Mouse (Mus musculus): ENCODE measurements around the gene Cox4i2. TPM values are rescaled to one million over a fixed set of nuclear protein-coding genes. Genes with fewer than 3 reads are reported as not detected.

The Cox4i2 gene
- 1.9 and 3.6 TPM in 2 replicates for polyA plus RNA-seq (2012)

GRCm38 (mm10) chr2:152753944-152754711, at the start of gene Cox4i2:
Cox4i2 (plus strand) TSS chr2:152754173.

GRCm38 (mm10) chr2:152736090-152736601, 17.8 kb upstream of the Cox4i2 start, which contains the start of gene Id1:
Id1 (plus strand) TSS chr2:152736251.

Other genes with a start within 250 kb of the Cox4i2 start
- not detected in 2 replicates for gene Defb26, start 242.5 kb upstream of the Cox4i2 start, polyA plus RNA-seq (2012)
- not detected in 2 replicates for gene Defb28, start 235.9 kb upstream of the Cox4i2 start, polyA plus RNA-seq (2012)
- gene Defb29, start 214.1 kb upstream of the Cox4i2 start, polyA plus RNA-seq (2012): not detected in 2 replicates
- gene Gm17416, start 184.8 kb upstream of the Cox4i2 start, polyA plus RNA-seq (2012): not detected in 2 replicates
- not detected in 2 replicates for gene Defb21, start 181.4 kb upstream of the Cox4i2 start, polyA plus RNA-seq (2012)
- not detected in 2 replicates for gene Defb19, start 173.9 kb upstream of the Cox4i2 start, polyA plus RNA-seq (2012)
- gene Defb45, start 154.8 kb upstream of the Cox4i2 start, polyA plus RNA-seq (2012): not detected in 2 replicates
- not detected in 2 replicates for gene Defb36, start 149.8 kb upstream of the Cox4i2 start, polyA plus RNA-seq (2012)
- not detected in 2 replicates for gene Defb25, start 131.1 kb upstream of the Cox4i2 start, polyA plus RNA-seq (2012)
- 0.46 TPM in 1 of 2 replicates, not detected in the other for gene Rem1, start 127.2 kb upstream of the Cox4i2 start, polyA plus RNA-seq (2012)
- 184 and 222 TPM in 2 replicates for gene H13, start 84.7 kb upstream of the Cox4i2 start, polyA plus RNA-seq (2012)
- gene Mcts2, start 67.1 kb upstream of the Cox4i2 start, polyA plus RNA-seq (2012): 0.87 and 1.5 TPM in 2 replicates
- gene Id1, start 17.9 kb upstream of the Cox4i2 start, polyA plus RNA-seq (2012): 20.1 and 27.2 TPM in 2 replicates
- 27.4 and 31.0 TPM in 2 replicates for gene Bcl2l1, start 77.6 kb downstream of the Cox4i2 start, polyA plus RNA-seq (2012)
- 8.7 and 9.0 TPM in 2 replicates for gene Tpx2, start 93.8 kb downstream of the Cox4i2 start, polyA plus RNA-seq (2012)
- 0.03 TPM in 1 of 2 replicates, not detected in the other for gene Mylk2, start 157.2 kb downstream of the Cox4i2 start, polyA plus RNA-seq (2012)
- 0.09 and 0.23 TPM in 2 replicates for gene Foxs1, start 179.0 kb downstream of the Cox4i2 start, polyA plus RNA-seq (2012)
- not detected in 2 replicates for gene Dusp15, start 197.5 kb downstream of the Cox4i2 start, polyA plus RNA-seq (2012)
- 0.52 and 0.81 TPM in 2 replicates for gene Ttll9, start 208.3 kb downstream of the Cox4i2 start, polyA plus RNA-seq (2012)